Mouse (Mus musculus) embryonic facial prominence, embryonic 12.5 days (tissue): Measurements from ENCODE around the gene Tex52. TPM values are rescaled to one million over a fixed set of nuclear protein-coding genes. Genes with fewer than 3 reads are reported as not detected.

Experiments used
- ATAC-seq: fragments of 200-750 bp; cut with Nextera tagmentation; 2 replicates; pipeline ENCODE4 v1.8.0; 2017; ENCODE audit not compliant: insufficient number of reproducible peaks, insufficient read depth, low FRiP score, low TSS enrichment
- H3K27ac ChIP-seq: fragments of 300-500 bp; sonication (generic); 2 replicates; pipeline ENCODE4 v1.5.1; 2016; ENCODE audit warnings: mild to moderate bottlenecking
- H3K27me3 ChIP-seq: fragments of 300-500 bp; sonication (generic); 2 replicates; pipeline ENCODE4 v1.6.1; 2016; ENCODE audit warnings: mild to moderate bottlenecking, moderate library complexity
- H3K36me3 ChIP-seq: fragments of 300-500 bp; sonication (generic); 2 replicates; pipeline ENCODE4 v1.6.1; 2016; ENCODE audit warnings: mild to moderate bottlenecking
- H3K4me1 ChIP-seq: fragments of 300-500 bp; sonication (generic); 2 replicates; pipeline ENCODE4 v1.6.1; 2016
- H3K4me2 ChIP-seq: fragments of 300-500 bp; sonication (generic); replicated peaks from 2 replicates; pipeline ENCODE4 v1.6.1; 2016; ENCODE audit warnings: mild to moderate bottlenecking, moderate library complexity
- H3K4me3 ChIP-seq: fragments of 300-500 bp; sonication (generic); 2 replicates; pipeline ENCODE4 v1.5.1; 2016; ENCODE audit warnings: mild to moderate bottlenecking
- H3K9ac ChIP-seq: fragments of 300-500 bp; sonication (generic); 2 replicates; pipeline ENCODE4 v1.6.1; 2016; ENCODE audit warnings: mild to moderate bottlenecking, moderate library complexity
- H3K9me3 ChIP-seq: fragments of 300-500 bp; sonication (generic); 2 replicates; pipeline ENCODE4 v1.6.1; 2016; ENCODE audit warnings: mild to moderate bottlenecking, moderate library complexity
- WGBS: fragments of 180-500 bp; shearing (Covaris S2); methylation state at CpG from one replicate; pipeline ENCODE4 v1.1.7; 2016; 5-methylcytosine and 5-hydroxymethylcytosine counted together
- polyA plus RNA-seq: library from polyadenylated mRNA; unstranded; fragments of >200 nt; fragmentation: Nextera tagmentation; extraction: Ambion mirVana; gene quantifications from 2 replicates; pipeline ENCODE4 v1.2.1, GENCODE M21; 2016

The Tex52 gene
- 0.42 and 0.85 TPM in 2 replicates for polyA plus RNA-seq

GRCm38 (mm10) chr6:128375192-128375591, at the start of gene Tex52, which contains the start of gene Gm44596:
Tex52 (plus strand) TSS chr6:128375456.
Gm44596 (plus strand) TSS chr6:128375503.
- Histone ChIP-seq H3K4me2 (no peak within 1 kb of the TSS), H3K27me3 (no peaks in the 10 kb centered on the region), H3K36me3 (peaks cover 61% of the 10 kb centered on the region), H3K4me3 (no peak within 1 kb of the TSS), H3K27ac (peak within 1 kb of the TSS; percentile 60; the same call in 1 of the 2 replicates), H3K9ac (0 out of 2 replicates have a peak within 1 kb of the TSS, but pooled peaks have one; percentile 7), H3K9me3 (no peaks in the 10 kb centered on the region), H3K4me1 (peaks cover 10% of the 10 kb centered on the region; the same call in 1 of the 2 replicates)
- ATAC-seq = peak; percentile 79
- WGBS = 33% methylated on average over 6 of the region's 6 CpGs

GRCm38 (mm10) chr6:128334397-128335124, 40.7 kb upstream of the Tex52 start:
- Histone ChIP-seq H3K4me2 (no peak overlapping the region), H3K4me3 (no peak overlapping the region), H3K27ac (no peak overlapping the region), H3K4me1 (no peaks in the 10 kb centered on the region), H3K9ac (no peak overlapping the region), H3K27me3 (no peaks in the 10 kb centered on the region), H3K36me3 (peaks cover 58% of the 10 kb centered on the region), H3K9me3 (no peaks in the 10 kb centered on the region)
- no peak for ATAC-seq
- WGBS = 25% methylated on average over 12 of the region's 12 CpGs

GRCm38 (mm10) chr6:128337467-128337866, 37.8 kb upstream of the Tex52 start:
- Histone ChIP-seq H3K9me3 (no peaks in the 10 kb centered on the region), H3K4me2 (no peak overlapping the region), H3K9ac (no peak overlapping the region), H3K4me3 (no peak overlapping the region), H3K36me3 (peaks cover 42% of the 10 kb centered on the region), H3K27ac (no peak overlapping the region), H3K27me3 (no peaks in the 10 kb centered on the region), H3K4me1 (no peaks in the 10 kb centered on the region)
- 85% methylated on average over 7 of the region's 7 CpGs for WGBS
- ATAC-seq = no peak

GRCm38 (mm10) chr6:128338876-128339275, 36.4 kb upstream of the Tex52 start:
- Histone ChIP-seq H3K27ac (no peak overlapping the region), H3K4me3 (no peak overlapping the region), H3K27me3 (no peaks in the 10 kb centered on the region), H3K4me1 (no peaks in the 10 kb centered on the region), H3K9me3 (no peaks in the 10 kb centered on the region), H3K4me2 (no peak overlapping the region), H3K36me3 (peaks cover 42% of the 10 kb centered on the region), H3K9ac (no peak overlapping the region)
- 45% methylated on average over 5 of the region's 5 CpGs for WGBS
- ATAC-seq = no peak

- Histone ChIP-seq H3K4me2 (no peak overlapping the region), H3K27ac (no peak overlapping the region), H3K27me3 (no peaks in the 10 kb centered on the region), H3K4me1 (no peaks in the 10 kb centered on the region), H3K4me3 (no peak overlapping the region), H3K9ac (no peak overlapping the region), H3K36me3 (peaks cover 22% of the 10 kb centered on the region), H3K9me3 (no peaks in the 10 kb centered on the region)
- 92% methylated on average over 11 of the region's 11 CpGs for WGBS
- ATAC-seq = no peak
Measured at GRCm38 (mm10) chr6:128341956-128342723, 33.1 kb upstream of the Tex52 start.

- ATAC-seq = no peak
- no peaks in the 10 kb centered on the region for H3K27me3 ChIP-seq
- H3K4me2 ChIP-seq = no peak overlapping the region
- no peak overlapping the region for H3K27ac ChIP-seq
- peaks cover 5% of the 10 kb centered on the region; the same call in 1 of the 2 replicates for H3K4me1 ChIP-seq
- H3K4me3 ChIP-seq = no peak overlapping the region
- peaks cover 17% of the 10 kb centered on the region for H3K36me3 ChIP-seq
- 90% methylated on average over 10 of the region's 10 CpGs for WGBS
- H3K9ac ChIP-seq = no peak overlapping the region
- no peaks in the 10 kb centered on the region for H3K9me3 ChIP-seq
Measured at GRCm38 (mm10) chr6:128345623-128346022, 29.6 kb upstream of the Tex52 start.

GRCm38 (mm10) chr6:128346782-128347181, 28.5 kb upstream of the Tex52 start:
- no peak for ATAC-seq
- Histone ChIP-seq H3K27ac (no peak overlapping the region), H3K27me3 (no peaks in the 10 kb centered on the region), H3K9ac (no peak overlapping the region), H3K9me3 (no peaks in the 10 kb centered on the region), H3K4me1 (peaks cover 5% of the 10 kb centered on the region; the same call in 1 of the 2 replicates), H3K36me3 (peaks cover 21% of the 10 kb centered on the region), H3K4me3 (no peak overlapping the region), H3K4me2 (no peak overlapping the region)
- 91% methylated on average over 6 of the region's 6 CpGs for WGBS

- Histone ChIP-seq H3K4me2 (no peak overlapping the region), H3K27me3 (no peaks in the 10 kb centered on the region), H3K4me1 (peaks cover 15% of the 10 kb centered on the region), H3K36me3 (peaks cover 4% of the 10 kb centered on the region; the same call in 1 of the 2 replicates), H3K9ac (no peak overlapping the region), H3K4me3 (no peak overlapping the region), H3K9me3 (no peaks in the 10 kb centered on the region), H3K27ac (peak overlapping the region; percentile 67; the same call in 1 of the 2 replicates)
- WGBS = 24% methylated on average over 7 of the region's 7 CpGs
- no peak for ATAC-seq
Measured at GRCm38 (mm10) chr6:128349711-128350110, 25.5 kb upstream of the Tex52 start.

- H3K4me2 ChIP-seq = peak overlapping the region; percentile 63; the same call in 1 of the 2 replicates
- H3K4me3 ChIP-seq = peak overlapping the region; percentile 82; the same call in 1 of the 2 replicates
- WGBS = 30% methylated on average over 3 of the region's 3 CpGs
Measured at GRCm38 (mm10) chr6:128354140-128354539, 21.1 kb upstream of the Tex52 start.

GRCm38 (mm10) chr6:128355201-128355681, 20.0 kb upstream of the Tex52 start:
- Histone ChIP-seq H3K4me1 (peaks cover 24% of the 10 kb centered on the region), H3K9ac (peak overlapping the region; percentile 81), H3K4me2 (peak overlapping the region; percentile 63), H3K36me3 (peaks cover 25% of the 10 kb centered on the region), H3K4me3 (peak overlapping the region; percentile 82), H3K27me3 (no peaks in the 10 kb centered on the region), H3K9me3 (no peaks in the 10 kb centered on the region), H3K27ac (peak overlapping the region; percentile 91)
- under 1% methylated on average over 24 of the region's 28 CpGs for WGBS
- ATAC-seq = peak; percentile 64

More at GRCm38 (mm10) chr6:128354140-128354539, 21.1 kb upstream of the Tex52 start:
- no peaks in the 10 kb centered on the region for H3K9me3 ChIP-seq
- no peaks in the 10 kb centered on the region for H3K27me3 ChIP-seq
- peaks cover 24% of the 10 kb centered on the region for H3K4me1 ChIP-seq
- peaks cover 25% of the 10 kb centered on the region for H3K36me3 ChIP-seq
- H3K27ac ChIP-seq = no peak overlapping the region
- ATAC-seq = no peak
- no peak overlapping the region for H3K9ac ChIP-seq

GRCm38 (mm10) chr6:128355726-128356416, 19.4 kb upstream of the Tex52 start, which contains the start of gene Tulp3:
Tulp3 (minus strand) TSS chr6:128355851.
- H3K27ac ChIP-seq = peak within 1 kb of the TSS; percentile 91
- H3K4me3 ChIP-seq = peak within 1 kb of the TSS; percentile 82
- no peaks in the 10 kb centered on the region for H3K27me3 ChIP-seq
- peaks cover 24% of the 10 kb centered on the region for H3K4me1 ChIP-seq
- H3K9me3 ChIP-seq = no peaks in the 10 kb centered on the region
- peak within 1 kb of the TSS; percentile 81 for H3K9ac ChIP-seq
- H3K36me3 ChIP-seq = peaks cover 23% of the 10 kb centered on the region
- WGBS = under 1% methylated on average over 42 of the region's 42 CpGs
- ATAC-seq = peak; percentile 98
- peak within 1 kb of the TSS; percentile 63 for H3K4me2 ChIP-seq
